ENCODE assay signal across 15 mouse cellular contexts in genomic region chr8:60666852-60667251, GRCm38 (mm10). TPM values are rescaled to one million over a fixed set of nuclear protein-coding genes. Genes with fewer than 3 reads are reported as not detected.
A peak's percentile ranks its signal among the peaks of the same experiment; 100 is the strongest.
DNase-seq lines count a peak whose midpoint lies in the region; ATAC-seq lines count a peak whose summit lies in the region.
"Had no signal": no experiment of that assay in that cellular context is flagged by ENCODE, and none has a peak within 500 bp of the region (broad histone marks: within the 10 kb centered on the region; RNA-seq: fewer than 3 reads in every experiment).

No protein-coding gene starts in this region.

- H3K27ac ChIP-seq in hindbrain, embryonic 15.5 days (replicated peaks), result no peak overlapping the region
- no peak overlapping the region for H3K27ac ChIP-seq in hindbrain, embryonic 11.5 days (ENCODE audit: low read depth, low read length)
- H3K27ac ChIP-seq: embryonic facial prominence, embryonic 15.5 days; gastrocnemius, adult 2 months; heart, embryonic 15.5 days; intestine, embryonic 15.5 days had no signal

- no peak overlapping the region for H3K4me2 ChIP-seq in hindbrain, embryonic 15.5 days
- H3K4me2 ChIP-seq in hindbrain, embryonic 11.5 days (replicated peaks; ENCODE audit: low read depth, low read length), result no peak overlapping the region
- H3K4me2 ChIP-seq: embryonic facial prominence, embryonic 15.5 days; heart, embryonic 15.5 days; intestine, embryonic 15.5 days; liver, embryonic 11.5 days had no signal

- H3K27me3 ChIP-seq in hindbrain, embryonic 15.5 days, result no peaks in the 10 kb centered on the region
- no peaks in the 10 kb centered on the region for H3K27me3 ChIP-seq in hindbrain, embryonic 11.5 days (ENCODE audit: control insufficient read depth, insufficient read depth, low read length)
- H3K27me3 ChIP-seq: embryonic facial prominence, embryonic 15.5 days; heart, embryonic 15.5 days; intestine, embryonic 15.5 days had no signal

- no peaks in the 10 kb centered on the region for H3K9me3 ChIP-seq in hindbrain, embryonic 15.5 days
- no peaks in the 10 kb centered on the region for H3K9me3 ChIP-seq in hindbrain, embryonic 11.5 days (ENCODE audit: control insufficient read depth, low read length)
- H3K9me3 ChIP-seq: embryonic facial prominence, embryonic 15.5 days; heart, embryonic 15.5 days; intestine, embryonic 15.5 days had no signal

- no peaks in the 10 kb centered on the region for H3K36me3 ChIP-seq in hindbrain, embryonic 15.5 days
- no peaks in the 10 kb centered on the region for H3K36me3 ChIP-seq in hindbrain, embryonic 11.5 days (ENCODE audit: control insufficient read depth, insufficient read depth, low read length)
- H3K36me3 ChIP-seq: embryonic facial prominence, embryonic 15.5 days; heart, embryonic 15.5 days; intestine, embryonic 15.5 days had no signal

- intact Hi-C loops in gastrocnemius, postnatal 36 days (cut with DNase I), result no loop called here

- no peak for DNase-seq in hindbrain, embryonic 11.5 days (ENCODE audit: low spot score)
- peak; percentile 31 for DNase-seq in right cerebral cortex, adult 18-20 months
- no peak for DNase-seq in right cerebral cortex, postnatal 14 days
- peak; percentile 67 to 73 for DNase-seq in cerebellum, postnatal 14 days
- peak; percentile 50 for DNase-seq in telencephalon, adult 2 months (ENCODE audit: low read depth, low spot score)
- no peak for DNase-seq in gastrocnemius, postnatal 36 days
- DNase-seq in thymus, postnatal 36 days, result no peak
- DNase-seq: gastrocnemius, adult 2 months had no signal

- H3K9ac ChIP-seq in hindbrain, embryonic 15.5 days, result no peak overlapping the region
- no peak overlapping the region for H3K9ac ChIP-seq in hindbrain, embryonic 11.5 days (ENCODE audit: low read depth, low read length)
- H3K9ac ChIP-seq: embryonic facial prominence, embryonic 15.5 days; heart, embryonic 15.5 days; intestine, embryonic 15.5 days had no signal

- ATAC-seq in hindbrain, embryonic 15.5 days (ENCODE audit: low FRiP score, low read depth), result peak; percentile 63
- ATAC-seq in hindbrain, embryonic 11.5 days (ENCODE audit: low FRiP score), result no peak
- ATAC-seq: CD4-positive, CD25-positive, alpha-beta regulatory T cell, adult 4 months; intestine, embryonic 15.5 days; midbrain, embryonic 16.5 days had no signal

- 0 out of 2 replicates have a peak, but pooled peaks cover 7% of the 10 kb centered on the region for H3K4me1 ChIP-seq in hindbrain, embryonic 15.5 days (replicated peaks)
- no peaks in the 10 kb centered on the region for H3K4me1 ChIP-seq in hindbrain, embryonic 11.5 days (replicated peaks; ENCODE audit: control insufficient read depth, insufficient read depth, low read length)
- H3K4me1 ChIP-seq: embryonic facial prominence, embryonic 15.5 days; heart, embryonic 15.5 days; intestine, embryonic 15.5 days had no signal

- 53% methylated on average over 3 of the region's 3 CpGs for WGBS in hindbrain, embryonic 15.5 days
- 80% methylated on average over 3 of the region's 3 CpGs for WGBS in hindbrain, embryonic 11.5 days

- no peak overlapping the region for H3K4me3 ChIP-seq in hindbrain, embryonic 15.5 days
- no peak overlapping the region for H3K4me3 ChIP-seq in hindbrain, embryonic 11.5 days (ENCODE audit: low read depth, low read length)
- H3K4me3 ChIP-seq: embryonic facial prominence, embryonic 15.5 days; gastrocnemius, adult 2 months; heart, embryonic 15.5 days; intestine, embryonic 15.5 days had no signal

RNA-seq across cellular contexts. Expression of gene Mfap3l, which starts 34.2 kb away (rescaled TPM):
- polyA plus RNA-seq in hindbrain, embryonic 15.5 days (2015; fragmentation: Nextera tagmentation; extraction: Ambion mirVana), result 4.3 and 5.4 TPM in 2 replicates
- polyA plus RNA-seq in hindbrain, embryonic 11.5 days (2014; fragmentation: Nextera tagmentation; extraction: Ambion mirVana), result 2.3 and 2.5 TPM in 2 replicates
- total RNA-seq in gastrocnemius, postnatal 36 days (2021), result 1 to 10 TPM; 3.6 to 3.7 TPM
- polyA plus RNA-seq: CD4-positive, CD25-positive, alpha-beta regulatory T cell, adult 4 months had no signal

Comparison
In these comparisons a context has a peak if more than half of its experiments do, and no peak if none do; other contexts are left out.
1. DNase-seq: peak in right cerebral cortex, adult 18-20 months (single experiment), cerebellum, postnatal 14 days (2 of 2) and telencephalon, adult 2 months (single experiment); none in hindbrain, embryonic 11.5 days (single experiment), right cerebral cortex, postnatal 14 days (single experiment), gastrocnemius, postnatal 36 days (0 of 2) and thymus, postnatal 36 days (0 of 2).